Mouse (Mus musculus) urinary bladder, postnatal 36 days (tissue): ENCODE data around the gene Col3a1.
A peak's percentile ranks its signal among the peaks of the same experiment; 100 is the strongest.

ENCODE experiments used
- DNase-seq, 2 experiments: peaks; one replicate each; pipeline ENCODE4 v3.0.0; 2022; ENCODE audit warnings: low spot score in 2 of 2, mixed read lengths in 1 of 2

Gene Col3a1

GRCm38 (mm10) chr1:45381866-45382265 is 70.5 kb downstream of the Col3a1 start:
- peak in 1 of 2 experiments; percentile 55 for DNase-seq
